Mouse (Mus musculus) heart, postnatal 25 days (tissue): ENCODE results near the gene Zfp316. TPM values are rescaled to one million over a fixed set of nuclear protein-coding genes. Genes with fewer than 3 reads are reported as not detected.

Experiments
- DNase-seq: peaks from one replicate; pipeline ENCODE4 v3.0.0; 2022; ENCODE audit warnings: low spot score
- intact Hi-C: fragments of 180-260 bp; cut with DNase I; formaldehyde crosslinking; loops from one replicate; pipeline ENCODE4 v1.15.1; 2025
- total RNA-seq, 2 experiments: library from RNA; stranded (reverse); gene quantifications; 2 replicates each; pipeline ENCODE4 v1.2.3; 2021

The Zfp316 gene
- total RNA-seq = 1 to 10 TPM; 4.8 to 5.7 TPM

DNA sequence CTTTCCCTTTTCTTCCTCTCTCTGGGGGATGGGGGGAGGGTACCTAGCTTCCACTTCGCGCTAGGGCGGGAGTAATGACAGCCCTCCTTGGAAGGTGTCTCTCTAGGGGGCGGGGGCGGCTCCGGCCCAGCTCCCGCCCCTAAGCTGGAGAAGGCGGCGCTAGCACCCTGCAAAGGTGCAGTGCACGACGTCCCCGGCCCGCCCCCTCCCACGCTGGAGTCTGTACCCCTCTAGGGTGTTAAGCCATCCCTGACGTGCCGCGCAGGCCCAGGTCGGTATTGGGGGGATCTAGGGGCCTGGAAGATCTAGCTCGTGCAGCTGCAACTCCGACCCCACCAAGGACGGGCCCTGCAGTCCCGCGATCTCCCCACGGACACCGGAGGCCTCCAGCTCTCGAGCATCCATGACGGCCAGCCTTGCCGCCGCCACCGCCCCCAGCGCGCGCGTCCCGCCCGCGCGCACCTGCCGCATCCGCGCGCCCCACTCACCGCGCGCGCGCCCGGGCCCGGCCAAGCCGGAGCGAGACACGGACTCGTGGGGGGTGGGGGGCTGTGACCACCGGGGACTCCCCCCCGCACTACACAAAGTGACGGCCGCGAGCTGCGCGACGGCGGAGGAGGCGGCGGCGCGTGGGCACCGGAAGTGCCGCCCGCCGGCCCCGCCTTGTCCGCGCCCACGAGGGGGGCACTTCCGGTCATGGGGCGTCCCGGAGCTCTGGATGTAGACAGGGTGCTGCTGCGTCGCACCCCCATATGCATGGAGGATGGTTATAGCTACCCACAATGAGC lies at the start of gene Zfp316:
TSS of gene Zfp316 (minus strand) at position 660 of the 788 bp plus-strand sequence.
- DNase-seq = peak; percentile 57
- intact Hi-C loops = no loop called here

DNA sequence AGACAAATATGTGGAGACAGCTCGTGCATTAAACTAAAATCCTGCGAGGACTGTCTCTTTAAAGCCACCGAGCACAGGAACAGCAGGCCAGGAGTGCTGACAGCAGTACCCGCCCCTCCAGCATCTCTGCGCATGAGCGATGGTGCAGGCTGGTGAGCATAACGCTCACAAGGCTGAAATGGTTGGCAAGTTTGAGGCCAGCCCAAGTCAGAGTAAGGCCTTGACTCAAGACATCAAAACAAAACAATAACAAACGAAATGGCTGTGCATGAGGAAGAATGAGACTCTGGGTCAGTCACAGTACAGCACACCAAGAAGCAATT lies 47.4 kb upstream of the Zfp316 start:
- intact Hi-C loops = no loop called here
- DNase-seq = no peak

DNA sequence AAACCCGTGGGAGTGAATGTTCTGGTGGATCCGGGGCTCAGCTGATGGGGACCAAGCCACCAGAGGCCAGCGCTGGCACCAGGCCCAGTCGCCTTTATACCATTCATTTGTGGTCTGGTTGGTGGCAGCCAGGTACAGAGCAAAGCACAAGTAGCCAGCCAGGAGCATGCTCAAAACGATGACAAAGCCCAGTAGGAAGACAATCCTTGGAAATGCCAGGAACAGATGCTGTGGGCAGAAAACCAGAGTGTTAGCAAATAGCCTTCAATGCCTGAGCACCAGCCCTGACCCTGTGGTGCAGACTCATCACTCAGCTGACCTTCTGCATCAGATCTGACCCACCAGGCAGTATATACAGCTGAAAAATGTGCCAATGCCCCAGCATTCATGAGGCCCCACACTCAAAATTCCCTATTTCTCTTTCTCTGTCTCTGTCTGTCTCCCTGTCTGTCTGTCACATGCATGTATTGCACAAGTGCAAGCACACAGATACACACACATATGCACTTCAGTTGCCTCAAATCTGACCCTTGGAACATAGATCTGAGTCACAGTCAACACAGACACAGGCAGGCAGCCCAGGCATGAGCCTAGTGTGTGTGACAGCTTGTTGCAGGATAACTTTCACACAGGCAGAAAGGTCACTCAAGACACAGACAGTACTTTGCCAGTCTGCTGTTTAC lies 46.9 kb upstream of the Zfp316 start:
- DNase-seq = no peak
- intact Hi-C loops = no loop called here

GRCm38 (mm10) chr5:143315514-143315888 lies 45.7 kb upstream of the Zfp316 start:
- intact Hi-C loops = loop anchor here (2.0 kb wide), 2 partner anchors 13 to 135 kb away; partner anchors contain the start of genes Rbak, Spdye4b and Zdhhc4
- no peak for DNase-seq

DNA sequence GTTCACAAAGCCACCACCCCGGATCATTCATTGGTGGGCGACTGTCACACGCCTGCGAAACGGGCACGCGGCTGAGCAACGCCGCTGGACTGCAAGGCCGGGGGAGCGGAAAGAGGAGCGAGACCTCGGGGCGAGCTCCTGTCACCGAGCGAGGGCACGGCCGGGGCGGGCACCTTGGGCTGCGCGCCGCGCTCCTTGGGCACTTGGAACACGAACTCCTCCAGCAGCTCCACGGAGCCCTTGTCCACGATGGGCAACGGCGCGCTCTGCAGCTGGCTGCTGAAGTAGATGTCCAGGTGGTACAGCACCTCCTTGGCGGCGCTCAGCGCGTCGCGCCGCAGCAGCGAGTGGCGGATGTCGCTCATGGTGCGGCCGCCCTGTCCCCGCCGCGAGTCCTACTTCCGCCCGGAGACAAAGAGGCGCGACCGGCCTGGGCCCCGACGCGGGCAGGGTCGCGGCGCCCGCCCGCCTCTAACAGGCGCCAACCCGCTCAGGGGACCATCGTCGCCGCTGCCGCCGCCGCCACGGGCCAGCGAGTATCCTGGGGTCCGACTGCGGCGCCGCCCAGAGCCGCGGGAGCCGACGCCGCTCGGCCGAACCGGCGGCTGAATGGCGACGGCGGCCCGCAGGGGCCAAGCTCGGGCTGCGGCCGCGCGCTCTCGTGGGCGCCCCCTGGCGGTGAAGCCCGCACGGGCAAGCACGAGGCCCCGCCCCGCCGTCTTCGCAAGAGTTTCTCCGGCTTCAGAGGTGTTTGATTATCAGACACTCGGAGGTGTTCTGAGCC lies 45.1 kb upstream of the Zfp316 start, which contains the start of gene E130309D02Rik:
TSS of gene E130309D02Rik (minus strand) at position 631 of the 784 bp plus-strand sequence.
- peak; percentile 68 for DNase-seq
- intact Hi-C loops = loop anchor here (2.0 kb wide), 2 partner anchors 14 to 134 kb away; partner anchors contain the start of genes Rbak, Spdye4b and Zdhhc4

DNA sequence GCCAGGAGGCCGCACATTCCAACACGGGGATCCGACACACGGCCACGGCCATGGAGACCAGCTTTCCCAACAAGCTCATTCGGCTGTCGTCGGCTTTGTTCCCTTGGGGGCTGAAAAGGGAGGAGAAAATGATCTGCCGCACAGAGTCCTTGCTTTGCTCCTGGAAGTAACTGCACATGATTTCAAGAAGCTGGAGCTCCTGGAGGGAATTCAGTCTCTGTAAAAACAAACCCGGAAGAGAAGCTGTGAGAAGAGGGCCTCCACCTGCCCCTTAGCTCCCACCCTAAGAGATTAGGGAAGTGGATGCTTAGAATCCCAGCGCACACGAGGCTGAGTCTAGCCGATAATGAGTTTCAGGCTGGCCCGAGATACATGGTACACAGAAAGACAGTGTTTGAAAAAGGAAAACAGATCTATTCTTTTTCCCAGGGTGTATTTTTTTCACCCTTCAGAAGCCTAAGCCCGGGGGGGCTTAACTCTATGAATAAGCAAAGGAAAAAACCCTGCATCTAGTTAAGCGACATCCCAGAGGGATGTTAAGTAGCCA lies 44.4 kb upstream of the Zfp316 start:
- no peak for DNase-seq

DNA sequence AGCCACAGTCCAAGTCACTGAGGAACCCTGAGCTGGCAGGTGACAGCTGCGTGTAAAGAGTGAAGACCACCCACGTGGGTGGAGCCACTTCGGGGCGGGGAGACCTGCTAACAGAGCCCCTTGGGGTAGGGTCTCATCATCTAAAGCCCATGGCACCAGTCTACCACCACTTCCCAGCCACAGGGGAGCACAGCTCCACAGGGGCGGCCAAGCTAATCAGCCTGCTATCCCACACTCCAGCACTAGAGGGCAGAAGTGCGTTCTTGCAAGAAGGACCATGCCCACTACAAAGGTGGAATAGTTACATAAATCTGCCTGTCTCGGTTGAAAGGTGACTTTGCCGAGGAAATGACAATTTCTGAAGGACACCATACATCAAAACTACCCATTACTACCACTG lies 42.1 kb upstream of the Zfp316 start:
- no peak for DNase-seq
- intact Hi-C loops = no loop called here

More for the DNA sequence above, 44.4 kb upstream of the Zfp316 start:
- intact Hi-C loops = loop anchor here (2.0 kb wide), 2 partner anchors 15 to 133 kb away; partner anchors contain the start of genes Rbak, Spdye4b and Zdhhc4

DNA sequence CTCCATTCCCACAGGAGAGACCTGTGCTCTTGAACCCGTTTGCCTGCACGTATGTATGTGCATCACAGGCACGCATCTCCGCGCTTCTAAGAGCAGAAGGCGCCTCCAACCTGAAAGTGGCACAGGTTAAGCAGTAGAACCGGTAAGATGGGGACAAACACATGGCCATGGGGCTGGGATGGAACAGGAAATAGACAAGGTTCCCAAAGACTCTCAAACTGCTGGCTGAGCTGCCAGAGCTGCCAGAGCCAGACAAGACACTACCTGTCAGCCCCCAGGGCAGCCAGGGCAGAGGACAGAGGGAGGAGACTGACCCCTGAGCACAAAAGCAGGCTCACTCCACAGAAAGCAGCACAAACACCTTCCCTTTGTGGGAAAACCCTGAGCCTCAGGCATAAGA lies 40.1 kb upstream of the Zfp316 start:
- intact Hi-C loops = no loop called here
- DNase-seq = no peak

- DNase-seq = no peak
- intact Hi-C loops = no loop called here
Measured at GRCm38 (mm10) chr5:143308825-143309224, 39.0 kb upstream of the Zfp316 start.

GRCm38 (mm10) chr5:143304251-143304650 lies 34.4 kb upstream of the Zfp316 start:
- intact Hi-C loops = no loop called here
- DNase-seq = no peak

- DNase-seq = no peak
- intact Hi-C loops = no loop called here
Measured at GRCm38 (mm10) chr5:143301296-143301695, 31.5 kb upstream of the Zfp316 start.

DNA sequence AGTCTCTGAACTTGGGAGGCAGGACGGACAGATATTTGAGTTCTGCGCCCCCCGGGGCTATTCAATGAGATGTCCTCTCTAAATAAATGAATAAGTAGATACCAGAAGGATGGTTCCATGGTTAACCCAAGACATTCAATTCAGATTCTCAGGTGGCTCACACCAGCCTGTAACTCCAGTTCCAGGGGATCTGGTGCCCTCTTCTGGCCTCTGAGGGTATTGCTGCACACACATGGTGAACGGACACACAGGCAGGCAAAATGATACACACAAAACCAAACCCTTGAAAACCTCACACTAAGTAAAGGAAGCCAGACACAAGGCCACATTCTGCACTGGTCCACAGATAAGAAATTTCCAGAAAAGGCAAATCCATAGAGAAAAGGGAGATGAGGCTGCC lies 29.9 kb upstream of the Zfp316 start:
- intact Hi-C loops = loop anchor here (10.0 kb wide), 1 partner anchor 125 kb away; no protein-coding TSS in a partner anchor
- DNase-seq = no peak

GRCm38 (mm10) chr5:143298391-143298790 lies 28.6 kb upstream of the Zfp316 start:
- DNase-seq = no peak
- intact Hi-C loops = loop anchor here (10.0 kb wide), 1 partner anchor 124 kb away; no protein-coding TSS in a partner anchor

- DNase-seq = no peak
- intact Hi-C loops = loop anchor here (10.0 kb wide), 1 partner anchor 123 kb away; no protein-coding TSS in a partner anchor
Measured at GRCm38 (mm10) chr5:143297986-143298385, 28.2 kb upstream of the Zfp316 start.

GRCm38 (mm10) chr5:143295330-143295729 lies 25.5 kb upstream of the Zfp316 start:
- intact Hi-C loops = loop anchor here (10.0 kb wide), 1 partner anchor 121 kb away; no protein-coding TSS in a partner anchor
- DNase-seq = no peak

DNA sequence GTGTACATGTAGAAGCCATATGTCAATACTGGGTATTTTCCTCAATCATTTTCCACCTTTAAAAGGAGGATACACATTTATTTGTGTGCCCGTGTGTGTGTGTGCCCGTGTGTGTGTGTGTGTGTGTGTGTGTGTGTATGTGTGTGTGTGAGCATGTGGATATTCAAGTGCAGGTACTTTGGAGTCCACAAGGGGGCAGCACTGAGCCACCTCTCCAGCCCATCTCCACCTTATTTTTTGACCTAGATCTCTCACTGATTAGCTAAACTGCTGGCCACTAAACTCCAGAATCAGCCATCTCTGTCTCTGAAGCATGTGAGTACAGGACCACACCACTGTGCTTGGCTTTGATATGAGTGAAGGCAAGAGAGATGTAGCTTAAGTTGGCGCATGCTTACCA lies 25.0 kb upstream of the Zfp316 start:
- no peak for DNase-seq
- intact Hi-C loops = loop anchor here (10.0 kb wide), 1 partner anchor 120 kb away; no protein-coding TSS in a partner anchor

GRCm38 (mm10) chr5:143293404-143293803 lies 23.6 kb upstream of the Zfp316 start, which contains the start of gene Zfp853:
Gene Zfp853, minus strand, starts transcription at chr5:143293623.
- DNase-seq = no peak
- intact Hi-C loops = loop anchor here (10.0 kb wide), 1 partner anchor 119 kb away; no protein-coding TSS in a partner anchor

DNA sequence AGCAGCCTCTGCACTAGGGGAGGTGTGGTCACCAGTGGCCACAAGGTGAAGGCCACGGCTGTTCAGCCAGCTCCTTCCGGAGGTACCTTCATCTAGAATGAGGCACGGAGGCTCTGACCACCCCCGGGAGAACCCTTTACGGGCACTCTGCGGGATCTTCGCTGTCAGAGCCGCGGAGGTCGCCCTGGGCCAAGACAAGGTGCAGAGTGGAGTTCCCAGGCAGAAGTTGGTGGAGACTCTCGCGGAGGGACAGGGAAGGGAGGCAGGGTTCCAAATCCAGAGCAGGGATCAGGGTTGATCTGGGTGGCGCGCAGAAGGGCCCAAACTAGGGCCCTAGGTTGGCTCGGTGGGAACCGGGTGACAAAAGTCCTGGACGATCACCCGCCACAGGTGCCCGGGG lies 23.1 kb upstream of the Zfp316 start:
- intact Hi-C loops = loop anchor here (10.0 kb wide), 1 partner anchor 118 kb away; no protein-coding TSS in a partner anchor
- no peak for DNase-seq

- intact Hi-C loops = no loop called here
- DNase-seq = no peak
Measured at GRCm38 (mm10) chr5:143289299-143289698, 19.5 kb upstream of the Zfp316 start.
